In genomic region chr16:87655579-87655978, GRCm38 (mm10) we compare ENCODE assay signal across 16 mouse cellular contexts. TPM values are rescaled to one million over a fixed set of nuclear protein-coding genes. Genes with fewer than 3 reads are reported as not detected.
DNase-seq lines count a peak whose midpoint lies in the region; ATAC-seq lines count a peak whose summit lies in the region.
"Had no signal": no experiment of that assay in that cellular context is flagged by ENCODE, and none has a peak within 500 bp of the region (broad histone marks: within the 10 kb centered on the region; RNA-seq: fewer than 3 reads in every experiment).

No protein-coding gene starts in this region.

- H3K4me3 ChIP-seq in kidney, embryonic 15.5 days (replicated peaks) = no peak overlapping the region
- H3K4me3 ChIP-seq: embryonic facial prominence, embryonic 13.5 days; heart, embryonic 10.5 days; left cerebral cortex, adult 2 months; neural tube, embryonic 13.5 days had no signal

- ATAC-seq in kidney, embryonic 15.5 days (replicated peaks; ENCODE audit: low FRiP score) = no peak
- peak; percentile 20 to 21; a peak in 1 of 4 replicates for ATAC-seq in hematopoietic stem cell, adult 5-6 weeks (replicated peaks in 1 of 2; ENCODE audit: insufficient read depth in 1 of 2, low FRiP score in 2 of 2, low TSS enrichment in 1 of 2, low read depth in 1 of 2, poor library complexity in 2 of 2, severe bottlenecking in 2 of 2)
- ATAC-seq: hindbrain, postnatal 0 days had no signal

- 64% methylated on average over 9 of the region's 9 CpGs for WGBS in kidney, embryonic 15.5 days

- no peaks in the 10 kb centered on the region for H3K27me3 ChIP-seq in kidney, embryonic 15.5 days
- H3K27me3 ChIP-seq: embryonic facial prominence, embryonic 13.5 days; neural tube, embryonic 13.5 days had no signal

- intact Hi-C loops in left cerebral cortex, postnatal 14 days (cut with DNase I) = no loop called here

- H3K9ac ChIP-seq in kidney, embryonic 15.5 days = no peak overlapping the region
- H3K9ac ChIP-seq: embryonic facial prominence, embryonic 13.5 days; neural tube, embryonic 13.5 days had no signal

- H3K36me3 ChIP-seq in kidney, embryonic 15.5 days = no peaks in the 10 kb centered on the region
- H3K36me3 ChIP-seq: embryonic facial prominence, embryonic 13.5 days; heart, embryonic 10.5 days; neural tube, embryonic 13.5 days had no signal

- H3K27ac ChIP-seq in kidney, embryonic 15.5 days = peak overlapping the region; percentile 45
- H3K27ac ChIP-seq: embryonic facial prominence, embryonic 13.5 days; heart, embryonic 10.5 days; hindbrain, postnatal 0 days; left cerebral cortex, adult 2 months; neural tube, embryonic 13.5 days had no signal

- no peaks in the 10 kb centered on the region for H3K9me3 ChIP-seq in kidney, embryonic 15.5 days (replicated peaks)
- H3K9me3 ChIP-seq: embryonic facial prominence, embryonic 13.5 days; heart, embryonic 10.5 days; neural tube, embryonic 13.5 days had no signal

- DNase-seq in kidney, adult 11 months = no peak
- DNase-seq in 416B (ENCODE audit: low read depth) = peak; percentile 75
- peak; percentile 31 for DNase-seq in lung, postnatal 25 days (ENCODE audit: low spot score)
- DNase-seq in spleen, postnatal 10 days (ENCODE audit: low spot score in 2 of 2) = no peak
- DNase-seq in left cerebral cortex, postnatal 14 days (ENCODE audit: low spot score in 2 of 2) = no peak
- DNase-seq in spleen, postnatal 36 days (ENCODE audit: low spot score in 2 of 2) = no peak
- DNase-seq: cerebellum, adult 11-12 months; gastrocnemius, postnatal 14 days; heart, postnatal 14 days had no signal

- no peak overlapping the region for H3K4me2 ChIP-seq in kidney, embryonic 15.5 days
- H3K4me2 ChIP-seq: embryonic facial prominence, embryonic 13.5 days; neural tube, embryonic 13.5 days had no signal

- peaks cover 24% of the 10 kb centered on the region for H3K4me1 ChIP-seq in kidney, embryonic 15.5 days
- H3K4me1 ChIP-seq: heart, embryonic 10.5 days; neural tube, embryonic 13.5 days had no signal

RNA-seq across cellular contexts. Expression of gene Bach1, which starts 43.2 kb away (rescaled TPM):
- polyA plus RNA-seq in kidney, embryonic 15.5 days (2015; fragmentation: Nextera tagmentation; extraction: Ambion mirVana) = 11.0 and 13.6 TPM in 2 replicates
- 49.6 and 53.0 TPM in 2 replicates for total RNA-seq in hematopoietic stem cell, adult 5-6 weeks (2017)
- total RNA-seq in left cerebral cortex, postnatal 14 days (2021) = 10 to 100 TPM; 14.0 to 14.2 TPM

Comparison
In these comparisons a context has a peak if more than half of its experiments do, and no peak if none do; other contexts are left out.
1. DNase-seq: peak in 416B (single experiment) and lung, postnatal 25 days (single experiment); none in kidney, adult 11 months (single experiment), spleen, postnatal 10 days (0 of 2), left cerebral cortex, postnatal 14 days (0 of 2) and spleen, postnatal 36 days (0 of 2).